Mouse (Mus musculus) stomach, embryonic 15.5 days (tissue): ENCODE data around the gene A130010J15Rik. TPM values are rescaled to one million over a fixed set of nuclear protein-coding genes. Genes with fewer than 3 reads are reported as not detected.

ENCODE experiments used
- ATAC-seq: fragments of 200-750 bp; cut with Nextera tagmentation; 2 replicates; pipeline ENCODE4 v1.8.0; 2017; ENCODE audit warnings: low read depth, moderate number of reproducible peaks, moderate TSS enrichment; ENCODE audit not compliant: insufficient read depth, low FRiP score
- H3K27ac ChIP-seq: fragments of 300-500 bp; sonication (generic); 2 replicates; pipeline ENCODE4 v1.5.1; 2015; ENCODE audit warnings: mild to moderate bottlenecking, inconsistent platforms
- H3K27me3 ChIP-seq: fragments of 300-500 bp; sonication (generic); replicated peaks from 2 replicates; pipeline ENCODE4 v1.6.1; 2015; ENCODE audit warnings: inconsistent platforms
- H3K36me3 ChIP-seq: fragments of 300-500 bp; sonication (generic); 2 replicates; pipeline ENCODE4 v1.6.1; 2015; ENCODE audit warnings: inconsistent platforms
- H3K4me1 ChIP-seq: fragments of 300-500 bp; sonication (generic); 2 replicates; pipeline ENCODE4 v1.6.1; 2015; ENCODE audit warnings: inconsistent platforms
- H3K4me2 ChIP-seq: fragments of 300-500 bp; sonication (generic); 2 replicates; pipeline ENCODE4 v1.6.1; 2015; ENCODE audit warnings: mild to moderate bottlenecking, inconsistent platforms
- H3K4me3 ChIP-seq: fragments of 300-500 bp; sonication (generic); replicated peaks from 2 replicates; pipeline ENCODE4 v1.5.1; 2015; ENCODE audit warnings: inconsistent platforms
- H3K9ac ChIP-seq: fragments of 300-500 bp; sonication (generic); 2 replicates; pipeline ENCODE4 v1.6.1; 2015; ENCODE audit warnings: inconsistent platforms
- H3K9me3 ChIP-seq: fragments of 300-500 bp; sonication (generic); 2 replicates; pipeline ENCODE4 v1.6.1; 2016; ENCODE audit warnings: inconsistent platforms
- WGBS: fragments of 180-500 bp; shearing (Covaris S2); methylation state at CpG from one replicate; pipeline ENCODE4 v1.1.7; 2015; 5-methylcytosine and 5-hydroxymethylcytosine counted together
- polyA plus RNA-seq: library from polyadenylated mRNA; unstranded; fragments of >200 nt; fragmentation: Nextera tagmentation; extraction: Ambion mirVana; gene quantifications from 2 replicates; pipeline ENCODE4 v1.2.1, GENCODE M21; 2015

Gene A130010J15Rik
- polyA plus RNA-seq = 14.6 and 16.3 TPM in 2 replicates

- H3K36me3 ChIP-seq = no peaks in the 10 kb centered on the region
- WGBS = 85% methylated on average over 3 of the region's 3 CpGs
- peaks cover 15% of the 10 kb centered on the region for H3K4me1 ChIP-seq
- H3K9ac ChIP-seq = no peak within 1 kb of the TSS
- H3K9me3 ChIP-seq = no peaks in the 10 kb centered on the region
- H3K4me3 ChIP-seq = no peak within 1 kb of the TSS
- H3K27me3 ChIP-seq = no peaks in the 10 kb centered on the region
- H3K27ac ChIP-seq = no peak within 1 kb of the TSS
- no peak for ATAC-seq
- no peak within 1 kb of the TSS for H3K4me2 ChIP-seq
These were observed at the start of gene A130010J15Rik for GRCm38 (mm10) chr1:193167746-193168145. A130010J15Rik (plus strand) TSS chr1:193168046.

GRCm38 (mm10) chr1:193122793-193123192 lies 45.1 kb upstream of the A130010J15Rik start:
- 87% methylated on average over 7 of the region's 7 CpGs for WGBS
- Histone ChIP-seq H3K27me3 (no peaks in the 10 kb centered on the region), H3K27ac (no peak overlapping the region), H3K4me3 (no peak overlapping the region), H3K4me1 (no peaks in the 10 kb centered on the region), H3K9me3 (no peaks in the 10 kb centered on the region), H3K4me2 (no peak overlapping the region), H3K9ac (no peak overlapping the region), H3K36me3 (peaks cover 66% of the 10 kb centered on the region)
- ATAC-seq = no peak

GRCm38 (mm10) chr1:193123290-193123689 lies 44.6 kb upstream of the A130010J15Rik start:
- no peak overlapping the region for H3K4me3 ChIP-seq
- H3K9ac ChIP-seq = no peak overlapping the region
- 90% methylated on average over 6 of the region's 6 CpGs for WGBS
- no peak overlapping the region for H3K4me2 ChIP-seq
- no peaks in the 10 kb centered on the region for H3K27me3 ChIP-seq
- H3K9me3 ChIP-seq = no peaks in the 10 kb centered on the region
- no peak overlapping the region for H3K27ac ChIP-seq
- peaks cover 61% of the 10 kb centered on the region for H3K36me3 ChIP-seq
- H3K4me1 ChIP-seq = no peaks in the 10 kb centered on the region
- no peak for ATAC-seq

- Histone ChIP-seq H3K36me3 (peaks cover 39% of the 10 kb centered on the region), H3K9me3 (no peaks in the 10 kb centered on the region), H3K4me1 (peaks cover 7% of the 10 kb centered on the region), H3K9ac (no peak overlapping the region), H3K27me3 (no peaks in the 10 kb centered on the region), H3K4me3 (no peak overlapping the region), H3K27ac (no peak overlapping the region), H3K4me2 (no peak overlapping the region)
- 71% methylated on average over 4 of the region's 4 CpGs for WGBS
- no peak for ATAC-seq
These were observed 42.0 kb upstream of the A130010J15Rik start for GRCm38 (mm10) chr1:193125835-193126234.

- Histone ChIP-seq H3K9ac (no peak overlapping the region), H3K27me3 (no peaks in the 10 kb centered on the region), H3K4me3 (no peak overlapping the region), H3K4me2 (no peak overlapping the region), H3K36me3 (peaks cover 17% of the 10 kb centered on the region; the same call in 1 of the 2 replicates), H3K9me3 (no peaks in the 10 kb centered on the region), H3K4me1 (peaks cover 12% of the 10 kb centered on the region), H3K27ac (no peak overlapping the region)
- no peak for ATAC-seq
- WGBS = 93% methylated on average over 6 of the region's 6 CpGs
These were observed 39.8 kb upstream of the A130010J15Rik start for GRCm38 (mm10) chr1:193128055-193128454.

- no peak for ATAC-seq
- no peak overlapping the region for H3K27ac ChIP-seq
- WGBS = 18% methylated on average over 5 of the region's 5 CpGs
- peaks cover 12% of the 10 kb centered on the region for H3K4me1 ChIP-seq
- H3K4me2 ChIP-seq = peak overlapping the region; percentile 70
- H3K36me3 ChIP-seq = 0 out of 2 replicates have a peak, but pooled peaks cover 14% of the 10 kb centered on the region
- H3K4me3 ChIP-seq = peak overlapping the region; percentile 87
- no peaks in the 10 kb centered on the region for H3K27me3 ChIP-seq
- no peaks in the 10 kb centered on the region for H3K9me3 ChIP-seq
- H3K9ac ChIP-seq = peak overlapping the region; percentile 76; the same call in 1 of the 2 replicates
These were observed 38.5 kb upstream of the A130010J15Rik start for GRCm38 (mm10) chr1:193129321-193129720.

- Histone ChIP-seq H3K4me3 (peak within 1 kb of the TSS; percentile 87), H3K9me3 (no peaks in the 10 kb centered on the region), H3K4me1 (peaks cover 12% of the 10 kb centered on the region), H3K27me3 (no peaks in the 10 kb centered on the region), H3K4me2 (peak within 1 kb of the TSS; percentile 70), H3K9ac (peak within 1 kb of the TSS; percentile 76), H3K36me3 (0 out of 2 replicates have a peak, but pooled peaks cover 10% of the 10 kb centered on the region), H3K27ac (peak within 1 kb of the TSS; percentile 76)
- ATAC-seq = peak; percentile 92
- WGBS = under 1% methylated on average over 61 of the region's 61 CpGs
These were observed 37.9 kb upstream of the A130010J15Rik start, which contains the start of gene Diexf for GRCm38 (mm10) chr1:193129786-193130455. Diexf (minus strand) TSS chr1:193130272.

GRCm38 (mm10) chr1:193130456-193130825 lies 37.4 kb upstream of the A130010J15Rik start:
- no peak overlapping the region for H3K9ac ChIP-seq
- peak overlapping the region; percentile 76 for H3K27ac ChIP-seq
- WGBS = 19% methylated on average over 11 of the region's 11 CpGs
- peak overlapping the region; percentile 57 for H3K4me2 ChIP-seq
- peaks cover 12% of the 10 kb centered on the region for H3K4me1 ChIP-seq
- no peaks in the 10 kb centered on the region for H3K9me3 ChIP-seq
- H3K27me3 ChIP-seq = no peaks in the 10 kb centered on the region
- peak overlapping the region; percentile 87 for H3K4me3 ChIP-seq
- 0 out of 2 replicates have a peak, but pooled peaks cover 10% of the 10 kb centered on the region for H3K36me3 ChIP-seq
- ATAC-seq = 0 out of 2 replicates have a peak, but pooled peaks have one; percentile 7

- H3K27me3 ChIP-seq = no peaks in the 10 kb centered on the region
- H3K9ac ChIP-seq = no peak overlapping the region
- WGBS = 49% methylated on average over 8 of the region's 8 CpGs
- H3K4me1 ChIP-seq = peaks cover 12% of the 10 kb centered on the region
- H3K36me3 ChIP-seq = 0 out of 2 replicates have a peak, but pooled peaks cover 10% of the 10 kb centered on the region
- H3K4me3 ChIP-seq = peak overlapping the region; percentile 87; the same call in 1 of the 2 replicates
- no peaks in the 10 kb centered on the region for H3K9me3 ChIP-seq
- peak overlapping the region; percentile 57 for H3K4me2 ChIP-seq
- ATAC-seq = peak; percentile 36; the same call in 1 of the 2 replicates
- peak overlapping the region; percentile 76 for H3K27ac ChIP-seq
These were observed 37.0 kb upstream of the A130010J15Rik start for GRCm38 (mm10) chr1:193130839-193131238.

DNA sequence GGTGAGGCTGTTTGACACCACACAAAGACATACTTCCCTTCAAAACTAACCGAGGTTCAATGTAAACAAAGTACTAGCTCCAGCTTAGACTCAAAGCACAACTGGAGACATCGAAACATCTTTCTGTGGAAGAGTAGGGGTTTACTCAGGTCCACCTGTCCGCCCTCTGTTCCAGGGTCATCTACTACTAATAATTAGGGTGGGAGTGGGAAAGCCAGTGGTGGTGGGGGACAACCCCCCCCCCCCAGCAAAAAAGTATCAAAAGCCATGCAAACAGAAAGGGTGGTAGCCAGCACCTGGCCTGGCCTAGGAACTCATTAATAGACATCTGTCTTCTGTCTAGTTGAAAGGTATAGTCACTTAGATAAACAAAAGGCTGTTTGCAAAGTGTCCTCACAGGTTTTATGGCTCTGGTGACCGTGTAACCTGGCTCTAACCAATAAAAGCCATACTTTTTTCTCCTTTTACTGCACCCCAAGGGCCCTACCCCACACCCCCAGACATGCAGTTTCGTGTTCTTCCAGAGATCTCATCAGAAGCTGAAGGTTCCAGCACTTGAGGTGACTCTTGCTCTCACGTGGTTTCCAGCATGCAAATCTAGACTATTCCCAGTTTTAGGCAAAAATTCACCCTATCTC lies 36.4 kb upstream of the A130010J15Rik start:
- H3K9ac ChIP-seq = no peak overlapping the region
- no peaks in the 10 kb centered on the region for H3K27me3 ChIP-seq
- H3K36me3 ChIP-seq = 0 out of 2 replicates have a peak, but pooled peaks cover 9% of the 10 kb centered on the region
- WGBS = 35% methylated on average over 6 of the region's 6 CpGs
- H3K9me3 ChIP-seq = no peaks in the 10 kb centered on the region
- H3K4me2 ChIP-seq = no peak overlapping the region
- peaks cover 12% of the 10 kb centered on the region for H3K4me1 ChIP-seq
- H3K27ac ChIP-seq = peak overlapping the region; percentile 76; the same call in 1 of the 2 replicates
- no peak overlapping the region for H3K4me3 ChIP-seq
- no peak for ATAC-seq

DNA sequence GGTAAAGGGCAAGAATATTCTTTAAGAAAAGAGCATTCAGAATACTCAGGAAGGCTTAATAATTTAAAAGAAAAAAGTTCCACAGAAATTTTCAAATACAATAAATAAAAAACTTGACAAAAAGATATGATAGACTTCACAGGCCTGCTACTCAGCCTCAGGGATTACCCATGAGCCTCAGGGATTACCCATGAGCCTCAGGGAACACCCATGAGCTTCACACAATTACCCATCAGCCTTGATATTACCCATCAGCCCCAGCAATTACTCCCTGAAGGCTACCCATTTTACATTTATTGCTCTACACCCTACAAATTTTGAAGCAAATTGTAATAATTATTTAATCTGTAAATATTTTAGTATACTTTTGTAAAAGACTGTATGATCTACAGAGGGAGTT lies 35.5 kb upstream of the A130010J15Rik start:
- Histone ChIP-seq H3K36me3 (no peaks in the 10 kb centered on the region), H3K4me3 (no peak overlapping the region), H3K9ac (no peak overlapping the region), H3K9me3 (no peaks in the 10 kb centered on the region), H3K4me2 (no peak overlapping the region), H3K27ac (no peak overlapping the region), H3K27me3 (no peaks in the 10 kb centered on the region), H3K4me1 (peaks cover 12% of the 10 kb centered on the region)
- no peak for ATAC-seq

- 85% methylated on average over 1 of the region's 1 CpGs for whole genome bisulfite sequencing
- no peaks in the 10 kb centered on the region for H3K9me3 ChIP-seq
- H3K4me2 ChIP-seq = no peak overlapping the region
- H3K27me3 ChIP-seq = no peaks in the 10 kb centered on the region
- no peaks in the 10 kb centered on the region for H3K36me3 ChIP-seq
- H3K4me1 ChIP-seq = peaks cover 12% of the 10 kb centered on the region
- ATAC-seq = no peak
- H3K27ac ChIP-seq = no peak overlapping the region
- no peak overlapping the region for H3K9ac ChIP-seq
- H3K4me3 ChIP-seq = no peak overlapping the region
These were observed 34.1 kb upstream of the A130010J15Rik start for GRCm38 (mm10) chr1:193133726-193134125.
